Mouse (Mus musculus) kidney, embryonic 15.5 days (tissue): ENCODE measurements around the gene Uqcc2. TPM values are rescaled to one million over a fixed set of nuclear protein-coding genes. Genes with fewer than 3 reads are reported as not detected.

Source experiments
- ATAC-seq: fragments of 200-750 bp; cut with Nextera tagmentation; replicated peaks from 2 replicates; pipeline ENCODE4 v1.8.0; 2017; ENCODE audit warnings: moderate TSS enrichment; ENCODE audit not compliant: low FRiP score
- H3K27ac ChIP-seq: fragments of 300-500 bp; sonication (generic); 2 replicates; pipeline ENCODE4 v1.5.1; 2015; ENCODE audit warnings: mild to moderate bottlenecking, inconsistent platforms
- H3K27me3 ChIP-seq: fragments of 300-500 bp; sonication (generic); 2 replicates; pipeline ENCODE4 v1.6.1; 2015; ENCODE audit warnings: inconsistent platforms
- H3K36me3 ChIP-seq: fragments of 300-500 bp; sonication (generic); 2 replicates; pipeline ENCODE4 v1.6.1; 2015; ENCODE audit warnings: inconsistent platforms
- H3K4me1 ChIP-seq: fragments of 300-500 bp; sonication (generic); 2 replicates; pipeline ENCODE4 v1.6.1; 2015; ENCODE audit warnings: inconsistent platforms
- H3K4me2 ChIP-seq: fragments of 300-500 bp; sonication (generic); 2 replicates; pipeline ENCODE4 v1.6.1; 2015; ENCODE audit warnings: moderate library complexity, mild to moderate bottlenecking, inconsistent platforms
- H3K4me3 ChIP-seq: fragments of 300-500 bp; sonication (generic); replicated peaks from 2 replicates; pipeline ENCODE4 v1.5.1; 2015; ENCODE audit warnings: mild to moderate bottlenecking, inconsistent platforms
- H3K9ac ChIP-seq: fragments of 300-500 bp; sonication (generic); 2 replicates; pipeline ENCODE4 v1.6.1; 2015; ENCODE audit warnings: mild to moderate bottlenecking, inconsistent platforms
- H3K9me3 ChIP-seq: fragments of 300-500 bp; sonication (generic); replicated peaks from 2 replicates; pipeline ENCODE4 v1.6.1; 2016; ENCODE audit warnings: inconsistent platforms
- WGBS: fragments of 180-500 bp; shearing (Covaris S2); methylation state at CpG from one replicate; pipeline ENCODE4 v1.1.7; 2015; ENCODE audit warnings: mixed read lengths; 5-methylcytosine and 5-hydroxymethylcytosine counted together
- polyA plus RNA-seq: library from polyadenylated mRNA; unstranded; fragments of >200 nt; fragmentation: Nextera tagmentation; extraction: Ambion mirVana; gene quantifications from 2 replicates; pipeline ENCODE4 v1.2.1, GENCODE M21; 2015

Gene Uqcc2
- polyA plus RNA-seq, 1 experiment from 2014 or later, result 297 TPM

DNA sequence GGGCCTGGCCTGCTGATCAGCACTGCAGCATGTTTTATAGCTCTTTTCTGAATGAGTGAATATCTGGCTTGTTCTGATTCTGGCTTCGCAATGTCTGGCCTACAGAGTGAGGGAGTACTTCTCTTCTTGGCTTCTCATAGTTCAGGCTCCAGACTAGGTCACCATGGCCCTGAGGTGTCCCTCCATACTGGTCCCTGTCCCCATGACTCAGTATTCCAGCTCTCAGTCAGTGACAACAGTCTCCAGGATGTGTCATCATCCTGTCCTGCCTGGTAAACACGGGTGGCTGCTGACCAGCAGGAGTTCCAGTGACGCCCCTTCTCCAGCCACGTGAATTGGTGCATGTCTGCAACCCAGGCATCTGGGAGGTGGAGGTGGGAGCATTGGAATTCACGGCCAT, 37.4 kb upstream of the Uqcc2 start:
- Histone ChIP-seq H3K27ac (no peak overlapping the region), H3K4me1 (peaks cover 11% of the 10 kb centered on the region), H3K27me3 (0 out of 2 replicates have a peak, but pooled peaks cover under 1% of the 10 kb centered on the region), H3K4me2 (no peak overlapping the region), H3K9ac (no peak overlapping the region), H3K4me3 (no peak overlapping the region), H3K36me3 (no peaks in the 10 kb centered on the region), H3K9me3 (no peaks in the 10 kb centered on the region)
- 71% methylated on average over 5 of the region's 5 CpGs for WGBS
- ATAC-seq, result no peak

GRCm38 (mm10) chr17:27169952-27170695, 36.4 kb upstream of the Uqcc2 start:
- Histone ChIP-seq H3K27me3 (peaks cover 3% of the 10 kb centered on the region; the same call in 1 of the 2 replicates), H3K9ac (no peak overlapping the region), H3K4me3 (no peak overlapping the region), H3K4me1 (peaks cover 1% of the 10 kb centered on the region), H3K9me3 (no peaks in the 10 kb centered on the region), H3K27ac (no peak overlapping the region), H3K4me2 (no peak overlapping the region), H3K36me3 (no peaks in the 10 kb centered on the region)
- ATAC-seq, result no peak
- WGBS, result 64% methylated on average over 11 of the region's 11 CpGs

GRCm38 (mm10) chr17:27168569-27168968, 34.9 kb upstream of the Uqcc2 start:
- H3K27me3 ChIP-seq, result peaks cover 3% of the 10 kb centered on the region; the same call in 1 of the 2 replicates
- no peaks in the 10 kb centered on the region for H3K4me1 ChIP-seq
- no peaks in the 10 kb centered on the region for H3K36me3 ChIP-seq
- H3K4me2 ChIP-seq, result no peak overlapping the region
- 95% methylated on average over 4 of the region's 4 CpGs for WGBS
- no peak overlapping the region for H3K4me3 ChIP-seq
- no peak for ATAC-seq
- H3K9me3 ChIP-seq, result no peaks in the 10 kb centered on the region
- no peak overlapping the region for H3K27ac ChIP-seq
- no peak overlapping the region for H3K9ac ChIP-seq

GRCm38 (mm10) chr17:27167545-27167944, 33.8 kb upstream of the Uqcc2 start, which contains the start of gene Ip6k3:
Gene Ip6k3 (minus strand): TSS chr17:27167795.
- H3K27me3 ChIP-seq, result peaks cover 3% of the 10 kb centered on the region; the same call in 1 of the 2 replicates
- no peak for ATAC-seq
- H3K27ac ChIP-seq, result no peak within 1 kb of the TSS
- H3K9me3 ChIP-seq, result no peaks in the 10 kb centered on the region
- WGBS, result 37% methylated on average over 4 of the region's 4 CpGs
- no peak within 1 kb of the TSS for H3K4me3 ChIP-seq
- no peaks in the 10 kb centered on the region for H3K4me1 ChIP-seq
- H3K4me2 ChIP-seq, result no peak within 1 kb of the TSS
- H3K9ac ChIP-seq, result no peak within 1 kb of the TSS
- H3K36me3 ChIP-seq, result no peaks in the 10 kb centered on the region

DNA sequence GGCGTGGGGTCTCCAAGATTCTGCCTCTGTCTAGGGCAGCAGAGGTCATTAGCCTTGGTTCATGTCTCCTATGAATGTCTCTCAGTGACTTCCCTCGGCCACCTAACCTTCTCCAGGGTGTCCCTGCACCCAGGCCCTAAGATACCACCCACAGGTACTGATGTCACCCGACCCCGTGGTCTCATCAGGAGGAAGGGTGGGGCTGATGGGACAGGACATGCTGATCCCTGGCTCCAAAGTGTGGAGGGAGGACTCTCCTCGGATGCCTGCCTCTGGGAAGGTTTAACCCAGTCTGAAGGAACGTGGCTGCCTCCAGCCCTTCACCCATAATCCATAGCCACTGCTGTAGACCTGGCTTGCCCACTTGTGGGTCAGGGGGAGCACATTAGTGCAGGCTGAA, 33.2 kb upstream of the Uqcc2 start:
- H3K27me3 ChIP-seq, result peaks cover 3% of the 10 kb centered on the region; the same call in 1 of the 2 replicates
- H3K9me3 ChIP-seq, result no peaks in the 10 kb centered on the region
- H3K36me3 ChIP-seq, result no peaks in the 10 kb centered on the region
- no peak overlapping the region for H3K4me3 ChIP-seq
- no peak overlapping the region for H3K9ac ChIP-seq
- WGBS, result 72% methylated on average over 6 of the region's 6 CpGs
- no peak for ATAC-seq
- H3K4me2 ChIP-seq, result no peak overlapping the region
- H3K4me1 ChIP-seq, result no peaks in the 10 kb centered on the region
- H3K27ac ChIP-seq, result no peak overlapping the region

- 51% methylated on average over 8 of the region's 8 CpGs for WGBS
- no peak overlapping the region for H3K27ac ChIP-seq
- H3K27me3 ChIP-seq, result peaks cover 9% of the 10 kb centered on the region; the same call in 1 of the 2 replicates
- H3K4me2 ChIP-seq, result no peak overlapping the region
- H3K9me3 ChIP-seq, result no peaks in the 10 kb centered on the region
- ATAC-seq, result no peak
- no peaks in the 10 kb centered on the region for H3K36me3 ChIP-seq
- no peak overlapping the region for H3K4me3 ChIP-seq
- H3K4me1 ChIP-seq, result no peaks in the 10 kb centered on the region
- no peak overlapping the region for H3K9ac ChIP-seq
These were observed 31.5 kb upstream of the Uqcc2 start for GRCm38 (mm10) chr17:27165054-27165773.

DNA sequence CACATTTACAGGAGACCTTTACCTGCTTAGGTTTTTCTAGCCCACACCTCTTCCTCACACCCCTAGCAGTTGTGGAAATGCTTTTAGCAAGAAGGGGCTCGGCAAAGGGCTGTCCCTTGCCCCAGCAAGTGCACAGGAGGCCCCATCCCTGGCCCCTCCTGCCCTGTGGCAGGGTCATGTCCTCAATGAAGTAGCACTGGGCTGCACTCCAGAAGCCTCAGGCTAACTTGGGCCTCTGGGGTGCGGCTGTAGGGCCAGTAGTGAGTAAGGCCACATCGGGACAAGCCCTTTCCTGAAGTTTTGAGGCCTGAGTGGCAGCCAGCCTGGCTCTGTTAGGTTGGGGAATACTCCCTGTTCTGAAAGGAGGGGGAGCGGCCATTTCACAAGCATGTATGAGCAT, 27.2 kb upstream of the Uqcc2 start:
- H3K27ac ChIP-seq, result no peak overlapping the region
- H3K9ac ChIP-seq, result no peak overlapping the region
- peaks cover 14% of the 10 kb centered on the region for H3K4me1 ChIP-seq
- no peak overlapping the region for H3K4me3 ChIP-seq
- no peak for ATAC-seq
- no peak overlapping the region for H3K4me2 ChIP-seq
- no peaks in the 10 kb centered on the region for H3K36me3 ChIP-seq
- 73% methylated on average over 4 of the region's 4 CpGs for WGBS
- H3K9me3 ChIP-seq, result no peaks in the 10 kb centered on the region
- peaks cover 13% of the 10 kb centered on the region for H3K27me3 ChIP-seq

DNA sequence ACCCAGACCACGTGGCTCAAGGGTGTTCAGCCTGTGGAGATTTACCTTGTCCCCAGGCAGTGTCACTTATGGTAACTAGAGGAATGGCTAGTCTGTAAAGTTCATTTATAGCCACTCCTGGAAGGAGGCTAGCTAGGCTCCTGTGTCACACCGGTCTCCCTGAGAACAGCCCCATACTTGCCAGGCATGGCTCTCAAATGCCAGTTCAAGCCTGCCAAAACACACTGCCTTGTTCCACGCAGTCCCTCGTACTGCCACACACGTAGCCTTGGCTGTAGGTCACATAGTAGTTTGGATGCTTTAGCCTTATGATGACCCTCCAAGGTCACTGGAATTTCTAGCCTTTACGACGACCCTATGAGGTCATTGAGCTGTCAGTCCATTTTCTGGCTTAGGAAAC, 25.5 kb upstream of the Uqcc2 start:
- Histone ChIP-seq H3K27me3 (peaks cover 10% of the 10 kb centered on the region; the same call in 1 of the 2 replicates), H3K9ac (no peak overlapping the region), H3K36me3 (no peaks in the 10 kb centered on the region), H3K9me3 (no peaks in the 10 kb centered on the region), H3K4me1 (peaks cover 16% of the 10 kb centered on the region), H3K4me2 (no peak overlapping the region), H3K4me3 (no peak overlapping the region), H3K27ac (no peak overlapping the region)
- 65% methylated on average over 7 of the region's 7 CpGs for WGBS
- ATAC-seq, result no peak

GRCm38 (mm10) chr17:27158439-27158838, 24.7 kb upstream of the Uqcc2 start:
- no peak for ATAC-seq
- 67% methylated on average over 6 of the region's 6 CpGs for WGBS
- no peaks in the 10 kb centered on the region for H3K36me3 ChIP-seq
- no peak overlapping the region for H3K4me3 ChIP-seq
- H3K27ac ChIP-seq, result no peak overlapping the region
- peaks cover 24% of the 10 kb centered on the region for H3K4me1 ChIP-seq
- no peak overlapping the region for H3K9ac ChIP-seq
- no peak overlapping the region for H3K4me2 ChIP-seq
- H3K9me3 ChIP-seq, result no peaks in the 10 kb centered on the region
- peaks cover 10% of the 10 kb centered on the region; the same call in 1 of the 2 replicates for H3K27me3 ChIP-seq

DNA sequence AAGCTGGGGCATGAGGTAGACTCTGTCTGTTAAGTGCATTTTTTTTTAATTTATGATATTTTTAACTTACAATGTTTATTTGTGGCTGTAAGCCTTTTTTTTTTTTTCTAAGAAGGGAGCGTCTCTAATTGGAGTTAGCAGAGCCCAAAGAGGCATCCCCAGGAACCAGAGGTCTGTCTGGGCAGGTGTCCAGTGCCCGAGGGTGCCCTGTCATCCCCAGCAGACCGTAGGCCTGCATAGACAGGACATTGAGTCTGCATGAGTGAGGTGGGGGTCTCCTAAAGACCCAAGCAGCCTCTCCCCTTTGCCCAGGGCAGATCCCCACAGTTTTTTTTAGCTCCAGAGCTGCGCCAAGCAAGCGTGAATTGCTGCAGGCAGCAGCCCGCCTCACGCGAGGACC, 22.0 kb upstream of the Uqcc2 start:
- Histone ChIP-seq H3K27me3 (peaks cover 14% of the 10 kb centered on the region), H3K4me2 (no peak overlapping the region), H3K4me3 (no peak overlapping the region), H3K9me3 (no peaks in the 10 kb centered on the region), H3K4me1 (peaks cover 41% of the 10 kb centered on the region), H3K9ac (no peak overlapping the region), H3K27ac (no peak overlapping the region), H3K36me3 (no peaks in the 10 kb centered on the region)
- no peak for ATAC-seq
- WGBS, result 52% methylated on average over 8 of the region's 8 CpGs

GRCm38 (mm10) chr17:27154881-27155280, 21.2 kb upstream of the Uqcc2 start:
- Histone ChIP-seq H3K4me2 (no peak overlapping the region), H3K9ac (no peak overlapping the region), H3K36me3 (no peaks in the 10 kb centered on the region), H3K27me3 (peaks cover 14% of the 10 kb centered on the region), H3K27ac (no peak overlapping the region), H3K4me1 (peaks cover 44% of the 10 kb centered on the region), H3K4me3 (no peak overlapping the region), H3K9me3 (no peaks in the 10 kb centered on the region)
- WGBS, result 79% methylated on average over 6 of the region's 6 CpGs
- no peak for ATAC-seq

GRCm38 (mm10) chr17:27154256-27154655, 20.5 kb upstream of the Uqcc2 start:
- Histone ChIP-seq H3K36me3 (no peaks in the 10 kb centered on the region), H3K9me3 (no peaks in the 10 kb centered on the region), H3K4me2 (no peak overlapping the region), H3K9ac (no peak overlapping the region), H3K27me3 (peaks cover 20% of the 10 kb centered on the region), H3K27ac (no peak overlapping the region), H3K4me3 (no peak overlapping the region), H3K4me1 (peaks cover 44% of the 10 kb centered on the region)
- WGBS, result 87% methylated on average over 14 of the region's 14 CpGs
- no peak for ATAC-seq
